Mouse (Mus musculus): ENCODE data around the gene Ddost.
A peak's percentile ranks its signal among the peaks of the same experiment; 100 is the strongest.
"Not testable (repeated sequence)": the region's sequence is repeated elsewhere in the genome, so short reads cannot be mapped to it uniquely, and the experiment has no call there.

Ddost gene

GRCm38 (mm10) chr4:138312105-138312504 lies 7.6 kb downstream of the Ddost start:
- DNase-seq: no peak

GRCm38 (mm10) chr4:138313021-138313420 lies 8.5 kb downstream of the Ddost start:
- no peak for DNase-seq

GRCm38 (mm10) chr4:138313795-138314194 lies 9.3 kb downstream of the Ddost start:
- no peak for DNase-seq

- DNase-seq: no peak
These were observed 11.3 kb downstream of the Ddost start for GRCm38 (mm10) chr4:138315781-138316180.

- DNase-seq: no peak
These were observed 11.8 kb downstream of the Ddost start for GRCm38 (mm10) chr4:138316369-138316768.

GRCm38 (mm10) chr4:138318509-138319266 lies 14.2 kb downstream of the Ddost start:
- no peak for DNase-seq

- DNase-seq: peak; percentile 73
These were observed 15.0 kb downstream of the Ddost start for GRCm38 (mm10) chr4:138319508-138319907.

- no peak for DNase-seq
These were observed 16.2 kb downstream of the Ddost start for GRCm38 (mm10) chr4:138320711-138321110.

GRCm38 (mm10) chr4:138321488-138321887 lies 17.0 kb downstream of the Ddost start:
- no peak for DNase-seq

- no peak for DNase-seq
These were observed 18.2 kb downstream of the Ddost start for GRCm38 (mm10) chr4:138322692-138323091.

- no peak for DNase-seq
These were observed 19.2 kb downstream of the Ddost start for GRCm38 (mm10) chr4:138323753-138324152.

- no peak for DNase-seq
These were observed 19.9 kb downstream of the Ddost start for GRCm38 (mm10) chr4:138324451-138324850.

GRCm38 (mm10) chr4:138325466-138326076 lies 21.0 kb downstream of the Ddost start:
- DNase-seq: peak; percentile 90

GRCm38 (mm10) chr4:138326077-138326695 lies 21.7 kb downstream of the Ddost start, which contains the start of gene Pink1:
Pink1 (minus strand) TSS chr4:138326307.
- DNase-seq: peak; percentile 91

- DNase-seq: not testable (repeated sequence)
These were observed 22.6 kb downstream of the Ddost start for GRCm38 (mm10) chr4:138327155-138327554.

- no peak for DNase-seq
These were observed 23.5 kb downstream of the Ddost start for GRCm38 (mm10) chr4:138327891-138328470.

- DNase-seq: no peak
These were observed 25.7 kb downstream of the Ddost start for GRCm38 (mm10) chr4:138330264-138330671.

- DNase-seq: no peak
These were observed 27.1 kb downstream of the Ddost start for GRCm38 (mm10) chr4:138331647-138332046.

- DNase-seq: no peak
These were observed 28.6 kb downstream of the Ddost start for GRCm38 (mm10) chr4:138333135-138333534.

- DNase-seq: no peak
These were observed 30.5 kb downstream of the Ddost start for GRCm38 (mm10) chr4:138335036-138335435.

- DNase-seq: no peak
These were observed 31.1 kb downstream of the Ddost start for GRCm38 (mm10) chr4:138335648-138336047.

- no peak for DNase-seq
These were observed 32.3 kb downstream of the Ddost start for GRCm38 (mm10) chr4:138336876-138337275.

- no peak for DNase-seq
These were observed 32.8 kb downstream of the Ddost start for GRCm38 (mm10) chr4:138337341-138337740.

GRCm38 (mm10) chr4:138339963-138340362 lies 35.4 kb downstream of the Ddost start:
- no peak for DNase-seq

Data from right cerebral cortex, postnatal 25 days (tissue).